ENCODE assay signal across 10 mouse cellular contexts in genomic region chr13:58640330-58640729, GRCm38 (mm10). TPM values are rescaled to one million over a fixed set of nuclear protein-coding genes. Genes with fewer than 3 reads are reported as not detected.
DNase-seq lines count a peak whose midpoint lies in the region; ATAC-seq and TF ChIP-seq lines count a peak whose summit lies in the region.
"Had no signal": no experiment of that assay in that cellular context is flagged by ENCODE, and none has a peak within 500 bp of the region (broad histone marks: within the 10 kb centered on the region; RNA-seq: fewer than 3 reads in every experiment).

No protein-coding gene starts in this region.

- TF ChIP-seq CTCF in kidney, postnatal 0 days (IDR thresholded peaks at IDR 0.05; ENCODE audit: low read depth), result peak; percentile 78
- peak; percentile 65 for TF ChIP-seq CTCF in Patski (IDR thresholded peaks at IDR 0.05)

- H3K27ac ChIP-seq in kidney, postnatal 0 days, result no peak overlapping the region
- H3K27ac ChIP-seq in kidney, embryonic 15.5 days, result no peak overlapping the region
- no peak overlapping the region for H3K27ac ChIP-seq in limb, embryonic 10.5 days
- H3K27ac ChIP-seq: heart, embryonic 13.5 days; neural tube, embryonic 12.5 days had no signal

- H3K36me3 ChIP-seq in kidney, postnatal 0 days (ENCODE audit: insufficient read depth, low read length), result no peaks in the 10 kb centered on the region
- H3K36me3 ChIP-seq in kidney, embryonic 15.5 days, result no peaks in the 10 kb centered on the region
- H3K36me3 ChIP-seq in limb, embryonic 10.5 days, result no peaks in the 10 kb centered on the region
- H3K36me3 ChIP-seq: heart, embryonic 13.5 days; neural tube, embryonic 12.5 days had no signal

- no peak overlapping the region for H3K9ac ChIP-seq in kidney, postnatal 0 days (ENCODE audit: low read depth, low read length)
- no peak overlapping the region for H3K9ac ChIP-seq in kidney, embryonic 15.5 days
- H3K9ac ChIP-seq: heart, embryonic 13.5 days; neural tube, embryonic 12.5 days had no signal

- in situ Hi-C loops in Patski (cut with MboI; ENCODE audit: low pct_unique_long_range_greater_than_20kb), result loop anchor here (25.0 kb wide), 2 partner anchors 422 to 722 kb away; no protein-coding TSS in a partner anchor

- no peak overlapping the region for H3K4me2 ChIP-seq in kidney, postnatal 0 days (ENCODE audit: low read length)
- no peak overlapping the region for H3K4me2 ChIP-seq in kidney, embryonic 15.5 days
- H3K4me2 ChIP-seq: heart, embryonic 13.5 days; neural tube, embryonic 12.5 days had no signal

- 12% methylated on average over 6 of the region's 6 CpGs for WGBS in kidney, postnatal 0 days
- 10% methylated on average over 6 of the region's 6 CpGs for WGBS in kidney, embryonic 15.5 days
- 14% methylated on average over 6 of the region's 6 CpGs for WGBS in limb, embryonic 10.5 days

- CTCF ChIA-PET in Patski (lab: Charles Lee), result interaction anchor here (0.7 to 1.5 kb wide), 2 partner anchors 519 to 854 kb away, joined by 3 read pairs; no protein-coding TSS in a partner anchor

- peak; percentile 53 for DNase-seq in kidney, postnatal 0 days (ENCODE audit: low spot score)
- DNase-seq in Patski (ENCODE audit: low read depth, low spot score), result no peak
- peak; percentile 81 to 92 for DNase-seq in cerebellum, postnatal 14 days
- DNase-seq in gastrocnemius, postnatal 4 days (ENCODE audit: low spot score in 2 of 2), result peak; percentile 37 to 53
- DNase-seq in limb, embryonic 10.5 days (ENCODE audit: low spot score), result peak; percentile 83
- peak; percentile 72 to 75 for DNase-seq in right cerebral cortex, adult 2 months (ENCODE audit: low spot score in 2 of 2)
- DNase-seq in MN1 (ENCODE audit: low spot score), result no peak

- H3K9me3 ChIP-seq in kidney, postnatal 0 days (replicated peaks; ENCODE audit: low read length), result no peaks in the 10 kb centered on the region
- no peaks in the 10 kb centered on the region for H3K9me3 ChIP-seq in kidney, embryonic 15.5 days (replicated peaks)
- no peaks in the 10 kb centered on the region for H3K9me3 ChIP-seq in limb, embryonic 10.5 days (replicated peaks)
- H3K9me3 ChIP-seq: heart, embryonic 13.5 days; neural tube, embryonic 12.5 days had no signal

- no peak for ATAC-seq in kidney, postnatal 0 days (replicated peaks; ENCODE audit: low FRiP score, low read depth)
- no peak for ATAC-seq in kidney, embryonic 15.5 days (replicated peaks; ENCODE audit: low FRiP score)
- ATAC-seq in Patski, result no peak

- POLR2A ChIA-PET in Patski (lab: Charles Lee), result no interaction called here

- no peaks in the 10 kb centered on the region for H3K4me1 ChIP-seq in kidney, postnatal 0 days (replicated peaks; ENCODE audit: insufficient read depth, low read length)
- H3K4me1 ChIP-seq in kidney, embryonic 15.5 days, result no peaks in the 10 kb centered on the region
- no peaks in the 10 kb centered on the region for H3K4me1 ChIP-seq in limb, embryonic 10.5 days
- H3K4me1 ChIP-seq: heart, embryonic 13.5 days had no signal

- no peak overlapping the region for H3K4me3 ChIP-seq in kidney, postnatal 0 days (replicated peaks; ENCODE audit: low read depth, low read length)
- H3K4me3 ChIP-seq in kidney, embryonic 15.5 days (replicated peaks), result no peak overlapping the region
- no peak overlapping the region for H3K4me3 ChIP-seq in limb, embryonic 10.5 days
- H3K4me3 ChIP-seq: heart, embryonic 13.5 days; neural tube, embryonic 12.5 days had no signal

- no peaks in the 10 kb centered on the region for H3K27me3 ChIP-seq in kidney, postnatal 0 days (ENCODE audit: insufficient read depth, low read length)
- peaks cover 5% of the 10 kb centered on the region for H3K27me3 ChIP-seq in kidney, embryonic 15.5 days
- peaks cover 7% of the 10 kb centered on the region for H3K27me3 ChIP-seq in Patski
- H3K27me3 ChIP-seq in limb, embryonic 10.5 days (ENCODE audit: low read depth, poor library complexity, severe bottlenecking), result peaks cover 14% of the 10 kb centered on the region; the same call in 1 of the 2 replicates
- H3K27me3 ChIP-seq: neural tube, embryonic 12.5 days had no signal

RNA-seq across cellular contexts. Expression of gene Slc28a3, which starts 29.7 kb away (rescaled TPM):
- polyA plus RNA-seq in kidney, postnatal 0 days (2015; fragmentation: Nextera tagmentation; extraction: Ambion mirVana), result not detected in 2 replicates
- not detected in 2 replicates for polyA plus RNA-seq in kidney, embryonic 15.5 days (2015; fragmentation: Nextera tagmentation; extraction: Ambion mirVana)
- 0.01 TPM for polyA plus RNA-seq in Patski (2021)
- total RNA-seq in gastrocnemius, postnatal 4 days (2021), result not detected
- polyA plus RNA-seq in limb, embryonic 10.5 days (2016; fragmentation: Nextera tagmentation; extraction: Ambion mirVana), result 0.15 TPM in 1 of 2 replicates, not detected in the other
- polyA plus RNA-seq: heart, embryonic 13.5 days; neural tube, embryonic 12.5 days had no signal

Comparison
In these comparisons a context has a peak if more than half of its experiments do, and no peak if none do; other contexts are left out.
1. DNase-seq: peak in kidney, postnatal 0 days (single experiment), cerebellum, postnatal 14 days (2 of 2), gastrocnemius, postnatal 4 days (2 of 2), limb, embryonic 10.5 days (single experiment) and right cerebral cortex, adult 2 months (2 of 2); none in Patski (single experiment) and MN1 (single experiment).